9 mouse cellular contexts compared by ENCODE assay signal in the genomic region with DNA sequence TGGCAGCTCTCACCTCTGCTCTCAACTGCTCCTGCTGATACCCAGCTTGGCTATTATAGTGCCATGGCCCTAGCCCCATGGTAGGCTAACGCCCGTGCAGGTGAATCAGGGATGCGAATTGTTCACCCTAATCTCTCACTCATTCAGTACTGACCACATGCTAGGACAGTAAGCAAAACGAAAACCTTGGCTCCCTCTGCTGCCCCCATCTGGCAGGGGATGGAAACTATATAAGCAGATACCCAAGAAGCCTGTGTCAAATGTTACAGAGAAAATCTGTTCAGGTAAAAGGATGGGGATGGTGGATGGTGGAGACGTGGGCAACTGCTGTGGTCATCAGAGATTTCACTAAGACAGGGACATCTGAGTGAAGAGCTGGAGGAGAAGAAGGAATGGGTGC.
A peak's percentile ranks its signal among the peaks of the same experiment; 100 is the strongest.
DNase-seq lines count a peak whose midpoint lies in the region; ATAC-seq and TF ChIP-seq lines count a peak whose summit lies in the region.
"Had no signal": no experiment of that assay in that cellular context is flagged by ENCODE, and none has a peak within 500 bp of the region (broad histone marks: within the 10 kb centered on the region; RNA-seq: fewer than 3 reads in every experiment).

No protein-coding gene starts in this region.

- no peak overlapping the region for H3K4me2 ChIP-seq in liver, embryonic 12.5 days
- H3K4me2 ChIP-seq in liver, embryonic 13.5 days, result no peak overlapping the region
- H3K4me2 ChIP-seq: lung, embryonic 15.5 days had no signal

- no peak overlapping the region for H3K27ac ChIP-seq in liver, embryonic 12.5 days
- no peak overlapping the region for H3K27ac ChIP-seq in liver, embryonic 13.5 days
- H3K27ac ChIP-seq: lung, embryonic 15.5 days had no signal

- DNase-seq in adrenal gland, adult 2 months, result peak; percentile 43
- no peak for DNase-seq in adrenal gland, postnatal 4 days (ENCODE audit: low spot score in 2 of 2)
- peak; percentile 47 for DNase-seq in liver
- no peak for DNase-seq in brain, embryonic 14.5 days (ENCODE audit: low read depth)
- DNase-seq in liver, embryonic 13.5 days, result peak; percentile 10
- DNase-seq in frontal cortex, postnatal 25 days (ENCODE audit: low spot score in 2 of 2), result no peak
- no peak for DNase-seq in cerebellum, adult 9-11 months

- TF ChIP-seq POLR2A in brain, embryonic 14.5 days (IDR thresholded peaks at IDR 0.05; ENCODE audit: borderline replicate concordance, extremely low read depth, insufficient read depth, insufficient read length, poor library complexity, severe bottlenecking), result no peak

- no peaks in the 10 kb centered on the region for H3K36me3 ChIP-seq in liver, embryonic 12.5 days
- no peaks in the 10 kb centered on the region for H3K36me3 ChIP-seq in liver, embryonic 13.5 days
- H3K36me3 ChIP-seq: lung, embryonic 15.5 days had no signal

- no peak for ATAC-seq in liver, embryonic 12.5 days
- ATAC-seq in liver, embryonic 13.5 days (ENCODE audit: low read depth), result no peak

- no peak overlapping the region for H3K9ac ChIP-seq in liver, embryonic 12.5 days
- H3K9ac ChIP-seq in liver, embryonic 13.5 days, result no peak overlapping the region
- H3K9ac ChIP-seq: lung, embryonic 15.5 days had no signal

- no peaks in the 10 kb centered on the region for H3K4me1 ChIP-seq in liver, embryonic 12.5 days
- H3K4me1 ChIP-seq in liver, embryonic 13.5 days (replicated peaks), result no peaks in the 10 kb centered on the region
- H3K4me1 ChIP-seq: lung, embryonic 15.5 days had no signal

- 39% methylated on average over 5 of the region's 5 CpGs for WGBS in liver, embryonic 12.5 days (ENCODE audit: insufficient replicate concordance)
- 49% methylated on average over 5 of the region's 5 CpGs for WGBS in liver, embryonic 13.5 days (ENCODE audit: insufficient replicate concordance)

- H3K27me3 ChIP-seq in liver, embryonic 12.5 days (replicated peaks), result peaks cover 28% of the 10 kb centered on the region
- H3K27me3 ChIP-seq in liver, embryonic 13.5 days, result 0 out of 2 replicates have a peak, but pooled peaks cover 11% of the 10 kb centered on the region
- H3K27me3 ChIP-seq: lung, embryonic 15.5 days had no signal

- TF ChIP-seq CTCF in brain, embryonic 14.5 days (IDR thresholded peaks at IDR 0.05; ENCODE audit: borderline replicate concordance, extremely low read depth, insufficient read depth, insufficient read length), result peak; percentile 42; the same call in 1 of the 2 replicates

- no peak overlapping the region for H3K4me3 ChIP-seq in liver, embryonic 12.5 days
- H3K4me3 ChIP-seq in liver, embryonic 13.5 days (replicated peaks), result no peak overlapping the region
- H3K4me3 ChIP-seq: lung, embryonic 15.5 days had no signal

- no peaks in the 10 kb centered on the region for H3K9me3 ChIP-seq in liver, embryonic 12.5 days (replicated peaks)
- no peaks in the 10 kb centered on the region for H3K9me3 ChIP-seq in liver, embryonic 13.5 days (replicated peaks)
- H3K9me3 ChIP-seq: lung, embryonic 15.5 days had no signal

Comparison
In these comparisons a context has a peak if more than half of its experiments do, and no peak if none do; other contexts are left out.
1. DNase-seq: peak in adrenal gland, adult 2 months (single experiment), liver (single experiment) and liver, embryonic 13.5 days (single experiment); none in adrenal gland, postnatal 4 days (0 of 2), brain, embryonic 14.5 days (single experiment), frontal cortex, postnatal 25 days (0 of 2) and cerebellum, adult 9-11 months (single experiment).